Mouse (Mus musculus): ENCODE data around the gene Usf2.
A peak's percentile ranks its signal among the peaks of the same experiment; 100 is the strongest.

Gene Usf2

GRCm38 (mm10) chr7:30956756-30957366 lies at the start of gene Usf2:
Gene Usf2, minus strand, starts transcription at chr7:30956803.
- DNase-seq (ENCODE audit: low spot score in 2 of 2) = peak; percentile 74 to 77

GRCm38 (mm10) chr7:31002650-31003049 lies 46.0 kb upstream of the Usf2 start:
- DNase-seq (ENCODE audit: low spot score in 2 of 2) = no peak

GRCm38 (mm10) chr7:31000505-31001020 lies 44.0 kb upstream of the Usf2 start:
- peak in 1 of 2 experiments; percentile 7 for DNase-seq (ENCODE audit: low spot score in 2 of 2)

DNA sequence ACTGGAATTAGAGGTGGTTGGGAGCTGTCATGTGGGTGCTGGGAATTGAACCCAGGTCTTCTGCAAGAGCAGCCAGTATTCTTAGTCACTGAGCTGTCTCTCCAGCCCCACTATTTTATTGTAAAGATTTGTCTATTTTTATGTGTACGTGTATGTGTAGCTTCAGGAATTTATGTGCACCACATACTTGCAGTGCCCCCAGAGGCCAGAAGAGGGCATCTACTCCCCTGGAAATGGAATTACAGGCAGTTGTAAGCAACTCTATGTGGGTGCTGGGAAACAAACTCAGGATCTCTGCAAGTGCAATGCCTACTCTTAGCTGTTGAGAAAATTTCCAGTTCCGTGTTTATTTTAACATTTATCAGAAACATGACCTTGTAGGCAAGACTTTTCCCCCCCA lies 39.9 kb upstream of the Usf2 start:
- DNase-seq (ENCODE audit: low spot score in 2 of 2) = no peak

DNA sequence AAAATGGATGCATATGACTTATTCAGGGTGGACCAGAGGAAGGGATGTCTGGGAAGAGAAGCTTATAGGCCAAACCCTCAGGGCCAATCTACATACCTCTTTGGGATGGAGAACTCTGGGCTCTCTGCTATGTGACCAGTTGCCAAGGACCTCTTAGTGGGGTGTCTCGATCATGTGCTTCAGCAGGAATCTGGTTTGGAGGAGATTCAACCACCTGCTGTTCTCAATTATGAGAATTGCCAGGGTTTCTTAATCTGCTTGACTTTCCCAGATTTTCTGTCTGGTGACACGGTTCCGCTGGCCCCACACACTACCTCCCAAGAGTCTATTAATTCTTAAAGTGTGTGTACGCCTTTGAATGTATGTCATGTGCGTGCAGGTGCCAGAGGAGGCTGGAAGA lies 37.4 kb upstream of the Usf2 start:
- DNase-seq (ENCODE audit: low spot score in 2 of 2) = no peak

DNA sequence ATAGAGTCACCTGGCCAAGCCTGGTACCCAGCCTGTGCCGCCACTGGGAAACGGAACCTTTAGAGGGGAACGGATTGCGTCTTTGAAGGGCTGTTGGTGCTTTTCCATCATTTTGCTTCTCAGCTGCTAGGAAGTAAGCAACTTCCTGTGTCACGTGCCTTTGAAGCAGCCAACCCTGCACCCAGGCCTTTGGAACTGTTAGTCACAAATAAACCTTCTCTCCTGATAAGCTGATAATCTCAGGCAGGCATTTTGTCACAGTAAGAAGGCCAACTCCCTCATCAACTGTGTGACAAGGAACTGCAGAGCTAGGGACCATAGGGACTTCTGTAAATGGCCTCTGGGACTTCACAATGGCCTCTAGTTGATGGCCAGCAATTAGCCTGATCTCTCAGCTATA lies 35.5 kb upstream of the Usf2 start:
- DNase-seq (ENCODE audit: low spot score in 2 of 2) = no peak

GRCm38 (mm10) chr7:30988519-30989162 lies 32.0 kb upstream of the Usf2 start:
- no peak for DNase-seq (ENCODE audit: low spot score in 2 of 2)

DNA sequence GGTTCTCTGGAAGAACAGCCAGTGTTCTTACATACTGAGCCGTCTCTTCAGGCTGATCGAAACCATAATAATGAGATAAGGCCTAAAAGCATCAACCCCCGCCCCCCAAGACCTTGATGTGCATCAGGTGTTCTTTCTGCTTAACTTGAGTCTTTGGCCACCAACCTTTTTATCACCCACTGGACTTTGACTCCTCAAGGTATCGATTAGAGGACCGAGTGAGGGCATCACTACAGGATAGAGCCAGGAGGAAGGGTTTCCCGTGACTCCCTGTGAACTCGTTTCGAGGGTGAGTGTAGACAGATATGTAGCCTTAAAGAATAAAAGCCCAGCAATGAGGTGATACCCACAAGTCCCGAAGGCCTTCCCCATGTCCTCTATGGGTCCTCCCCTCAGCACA lies 28.8 kb upstream of the Usf2 start:
- no peak for DNase-seq (ENCODE audit: low spot score in 2 of 2)

DNA sequence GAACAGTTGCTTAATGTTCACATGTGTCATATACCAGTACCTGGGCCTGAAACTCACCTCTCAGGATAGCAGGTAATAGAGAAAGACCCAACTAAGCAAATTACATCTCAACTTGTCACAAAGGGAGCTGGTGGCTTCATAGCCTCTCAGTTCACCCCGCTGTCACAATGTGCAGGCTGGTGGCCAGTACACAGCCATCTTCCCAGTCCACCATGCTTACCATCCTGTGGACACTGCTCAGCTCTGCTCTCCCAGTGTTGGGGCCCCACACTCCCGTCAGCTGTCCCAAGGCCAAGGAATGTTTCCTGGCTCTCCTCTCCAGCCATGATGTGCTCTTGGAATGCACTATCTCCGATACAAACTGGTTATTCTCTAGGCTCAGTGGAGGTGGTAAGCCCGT lies 25.1 kb upstream of the Usf2 start:
- DNase-seq (ENCODE audit: low spot score in 2 of 2) = no peak

DNA sequence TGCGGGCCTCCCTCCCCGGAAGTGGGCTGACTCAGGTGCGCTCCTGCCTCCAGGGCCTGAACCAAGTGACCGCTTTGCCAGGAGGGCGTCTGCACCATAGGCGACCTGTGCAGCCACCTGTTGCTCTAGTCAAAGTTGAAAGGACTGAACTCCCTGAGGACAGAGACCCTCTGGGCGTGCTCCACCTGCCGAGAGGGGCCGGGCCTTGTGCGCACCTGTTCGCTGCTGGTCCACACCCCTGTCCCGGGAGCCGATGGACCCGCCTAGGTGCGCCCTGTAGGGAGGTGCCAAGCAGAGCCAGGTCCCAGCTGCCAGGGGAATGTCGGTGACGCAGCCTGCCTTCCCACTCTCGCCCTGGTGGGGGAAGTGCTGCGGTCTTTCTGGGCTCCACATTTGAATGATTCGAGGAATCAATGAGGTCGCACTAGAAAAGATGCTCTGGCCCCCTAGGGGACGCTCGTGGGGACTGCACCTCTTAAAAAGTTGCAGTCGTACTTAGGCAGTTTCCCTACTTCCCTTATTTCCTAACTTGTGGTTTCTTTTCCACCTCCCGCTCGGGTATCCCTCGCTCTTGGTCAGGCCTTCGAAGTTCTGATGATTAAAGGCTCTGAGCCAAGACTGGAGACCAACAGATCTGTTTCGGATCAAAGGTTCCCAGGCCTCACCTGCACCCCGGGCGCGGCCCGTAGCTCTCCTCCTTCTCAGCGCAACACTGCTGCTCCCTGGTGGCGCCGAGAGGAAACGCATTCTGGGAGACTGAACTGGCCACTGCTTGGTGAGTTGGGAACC lies 17.1 kb upstream of the Usf2 start, which contains the start of gene Fam187b:
Gene Fam187b, plus strand, starts transcription at position 290 of the 789 bp plus-strand sequence.
- DNase-seq (ENCODE audit: low spot score in 2 of 2) = peak in 1 of 2 experiments; percentile 41

DNA sequence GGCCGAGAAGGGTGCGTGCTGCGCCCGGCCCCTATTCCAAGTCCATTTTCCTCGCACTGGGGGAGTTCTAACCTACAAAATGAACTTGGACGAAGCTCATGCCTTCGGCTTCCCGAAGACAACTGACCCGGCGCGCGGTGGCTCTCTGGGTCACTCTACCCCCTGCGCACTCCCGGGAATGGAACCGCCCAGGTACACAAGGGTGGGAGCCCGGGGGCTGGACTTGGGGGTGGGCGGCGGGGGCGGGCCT lies 16.6 kb upstream of the Usf2 start, which contains the start of gene Lsr:
Gene Lsr, minus strand, starts transcription at position 214 of the 250 bp plus-strand sequence.
- DNase-seq (ENCODE audit: low spot score in 2 of 2) = no peak

- no peak for DNase-seq (ENCODE audit: low spot score in 2 of 2)
Measured at GRCm38 (mm10) chr7:30972426-30973250, 16.0 kb upstream of the Usf2 start.

- DNase-seq (ENCODE audit: low spot score in 2 of 2) = no peak
Measured at GRCm38 (mm10) chr7:30971901-30972300, 15.3 kb upstream of the Usf2 start.

GRCm38 (mm10) chr7:30969174-30969573 lies 12.6 kb upstream of the Usf2 start:
- no peak for DNase-seq (ENCODE audit: low spot score in 2 of 2)

DNA sequence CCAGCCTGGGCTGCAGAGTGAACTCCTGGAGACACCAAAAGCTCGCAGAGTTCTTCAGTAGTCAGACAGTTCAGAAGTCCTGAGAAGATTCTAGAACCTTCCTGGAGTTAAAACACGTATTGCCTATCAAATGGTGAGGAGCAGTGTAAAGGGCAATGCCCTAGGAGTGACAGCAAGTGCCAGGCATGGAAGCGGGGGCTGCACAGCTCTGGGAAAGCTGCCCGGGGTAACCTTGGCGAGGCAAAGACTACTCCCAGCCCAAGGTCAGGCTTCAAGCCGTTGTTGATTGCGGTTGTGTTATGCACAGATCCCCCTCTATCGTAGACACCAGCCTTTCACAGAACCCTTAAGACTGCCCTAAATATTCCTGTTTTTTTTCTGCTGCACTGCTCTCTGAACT lies 12.0 kb upstream of the Usf2 start:
- no peak for DNase-seq (ENCODE audit: low spot score in 2 of 2)

DNA sequence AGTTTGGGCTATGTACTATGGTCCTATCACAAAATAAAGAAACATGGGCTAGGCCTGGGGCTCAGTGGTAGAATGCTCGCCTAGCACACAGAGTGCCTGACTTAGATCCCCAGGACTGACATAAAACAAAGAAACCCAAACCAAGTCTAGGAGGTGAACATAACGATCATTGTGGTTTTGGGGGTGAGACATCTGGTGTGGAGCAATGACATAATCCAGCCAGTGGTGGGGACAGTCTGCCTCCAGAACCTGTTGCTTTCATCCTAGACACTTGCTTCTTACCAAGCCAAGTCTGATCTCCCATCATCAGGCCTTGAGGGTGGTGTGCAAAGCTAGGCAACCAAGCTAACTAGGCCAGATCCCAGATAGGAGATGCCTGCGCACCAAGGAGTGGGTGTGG lies 10.1 kb upstream of the Usf2 start:
- DNase-seq (ENCODE audit: low spot score in 2 of 2) = no peak

GRCm38 (mm10) chr7:30965677-30966076 lies 9.1 kb upstream of the Usf2 start:
- DNase-seq (ENCODE audit: low spot score in 2 of 2) = no peak

- no peak for DNase-seq (ENCODE audit: low spot score in 2 of 2)
Measured at GRCm38 (mm10) chr7:30964366-30964765, 7.8 kb upstream of the Usf2 start.

DNA sequence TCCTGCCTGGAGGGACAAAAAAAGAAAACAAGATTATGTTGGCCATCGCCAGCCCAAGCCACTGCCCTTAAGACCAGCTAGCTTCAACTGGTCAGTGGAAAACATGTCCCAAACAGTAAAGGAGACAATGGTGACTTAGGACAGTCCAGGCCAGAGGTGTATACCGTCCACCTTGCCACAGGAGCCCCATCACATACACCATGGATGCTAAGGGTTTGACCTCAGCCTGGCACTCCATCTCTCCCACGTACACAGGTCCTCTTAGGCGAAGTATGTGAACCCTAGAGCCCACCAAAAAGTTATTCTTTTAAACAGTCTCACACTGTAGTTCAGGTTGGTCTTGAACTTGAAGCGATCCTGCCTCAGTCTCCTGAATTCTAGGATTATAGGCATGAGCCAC lies 6.3 kb upstream of the Usf2 start:
- no peak for DNase-seq (ENCODE audit: low spot score in 2 of 2)

GRCm38 (mm10) chr7:30959786-30960349 lies 3.3 kb upstream of the Usf2 start:
- no peak for DNase-seq (ENCODE audit: low spot score in 2 of 2)

- no peak for DNase-seq (ENCODE audit: low spot score in 2 of 2)
Measured at GRCm38 (mm10) chr7:30958866-30959487, 2.4 kb upstream of the Usf2 start.
